Mouse (Mus musculus): ENCODE results near the gene Dusp7. TPM values are rescaled to one million over a fixed set of nuclear protein-coding genes. Genes with fewer than 3 reads are reported as not detected.

Dusp7 gene
- total and polyA plus RNA-seq, 3 experiments: 5.5 to 12.2 TPM; not detected in 1

DNA sequence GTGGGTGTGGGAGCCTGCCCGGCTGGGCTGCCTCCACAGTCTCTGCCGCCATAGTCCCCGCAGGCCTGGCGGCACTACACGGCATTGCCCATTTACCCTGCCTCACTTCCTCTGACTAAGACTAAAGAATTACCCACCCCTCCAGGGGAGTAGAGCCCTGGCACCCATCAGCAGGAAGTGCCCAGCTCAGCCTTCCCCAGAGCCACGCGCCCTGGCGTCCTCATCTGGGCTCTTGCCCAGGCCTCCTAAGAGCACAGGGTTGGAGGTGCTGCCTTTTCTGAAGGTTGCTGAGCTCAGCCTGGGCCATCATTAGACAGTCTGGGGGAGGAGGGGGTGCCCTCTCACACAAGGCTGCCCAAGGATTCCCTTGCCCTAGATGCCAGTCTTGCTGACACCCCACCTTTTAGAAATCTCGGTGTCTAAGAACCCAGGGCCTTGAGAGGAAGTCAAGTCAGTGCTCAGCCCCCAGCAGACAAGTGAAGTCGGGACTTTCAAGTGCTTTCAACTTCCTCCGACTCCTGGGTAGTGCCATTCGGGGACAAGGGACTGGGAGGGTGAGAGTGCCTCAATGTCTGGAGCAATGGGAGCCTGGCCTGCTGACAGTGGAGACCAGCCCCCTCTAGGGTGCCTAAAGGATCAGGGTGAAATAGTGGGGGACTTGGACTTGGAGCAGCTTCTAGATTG, 17.9 kb downstream of the Dusp7 start:
- DNase-seq (ENCODE audit: low read depth, low spot score): no peak
- Histone ChIP-seq H3K4me1 (ENCODE audit: control insufficient read depth in 1 of 2, insufficient read depth in 2 of 2, low read length in 2 of 2) (peaks cover 0 to 4% of the 10 kb centered on the region in 2 experiments; a peak in 1 of 4 replicates), H3K27ac (ENCODE audit: control insufficient read depth, low read depth, low read length) (no peak overlapping the region), H3K36me3 (ENCODE audit: control insufficient read depth in 1 of 2, insufficient read depth in 2 of 2, low read length in 2 of 2) (0 out of 4 replicates have a peak, but pooled peaks cover 0 to 2% of the 10 kb centered on the region in 2 experiments), H3K4me3 (ENCODE audit: control insufficient read depth in 1 of 2, insufficient read depth in 1 of 2, low read depth in 2 of 2, low read length in 2 of 2) (no peak overlapping the region), H3K9me3 (replicated peaks; ENCODE audit: insufficient read depth, low read length) (no peaks in the 10 kb centered on the region), H3K27me3 (ENCODE audit: control insufficient read depth in 1 of 2, insufficient read depth in 2 of 2, low read length in 2 of 2) (peaks cover 1 to 2% of the 10 kb centered on the region in 2 experiments; a peak in 3 of 4 replicates), H3K79me2 (ENCODE audit: control insufficient read depth, insufficient read depth, low read length, poor library complexity) (no peaks in the 10 kb centered on the region), H3K9ac (ENCODE audit: control insufficient read depth, low read depth, low read length, poor library complexity, severe bottlenecking) (no peak overlapping the region)
- TF ChIP-seq E2F4 (IDR thresholded peaks at IDR 0.05; ENCODE audit: borderline replicate concordance, low read depth, low read length) (no peak), KAT2A (conservative IDR thresholded peaks at IDR 0.05; ENCODE audit: low read depth, low read length) (no peak), POLR2AphosphoS5 (IDR thresholded peaks at IDR 0.05; ENCODE audit: borderline replicate concordance, low read depth, low read length) (no peak), MAZ (IDR thresholded peaks at IDR 0.05; ENCODE audit: low read depth, low read length) (no peak), CHD2 (IDR thresholded peaks at IDR 0.05; ENCODE audit: low read length) (no peak), MYC (IDR thresholded peaks at IDR 0.05; ENCODE audit: low read depth, low read length) (no peak), GABPA (IDR thresholded peaks at IDR 0.05; ENCODE audit: low read depth, low read length) (no peak), CTCF (IDR thresholded peaks at IDR 0.05 in 2 of 3, conservative IDR thresholded peaks at IDR 0.05 in 1 of 3; ENCODE audit: control insufficient read depth in 1 of 3, insufficient read depth in 1 of 3, low read depth in 2 of 3, low read length in 3 of 3, poor library complexity in 1 of 3, severe bottlenecking in 1 of 3) (no peak), TCF12 (IDR thresholded peaks at IDR 0.05; ENCODE audit: low read depth, low read length) (no peak), NRF1 (IDR thresholded peaks at IDR 0.05; ENCODE audit: insufficient read depth, low read depth, low read length, poor library complexity, severe bottlenecking) (no peak), BHLHE40 (IDR thresholded peaks at IDR 0.05; ENCODE audit: borderline replicate concordance, low read depth, low read length) (no peak), USF1 (IDR thresholded peaks at IDR 0.05; ENCODE audit: low read depth, low read length) (no peak), ELF1 (IDR thresholded peaks at IDR 0.05; ENCODE audit: low read depth, low read length) (no peak), SIN3A (IDR thresholded peaks at IDR 0.05; ENCODE audit: low read length) (no peak), TBP (IDR thresholded peaks at IDR 0.05; ENCODE audit: low read depth, low read length) (no peak)

DNA sequence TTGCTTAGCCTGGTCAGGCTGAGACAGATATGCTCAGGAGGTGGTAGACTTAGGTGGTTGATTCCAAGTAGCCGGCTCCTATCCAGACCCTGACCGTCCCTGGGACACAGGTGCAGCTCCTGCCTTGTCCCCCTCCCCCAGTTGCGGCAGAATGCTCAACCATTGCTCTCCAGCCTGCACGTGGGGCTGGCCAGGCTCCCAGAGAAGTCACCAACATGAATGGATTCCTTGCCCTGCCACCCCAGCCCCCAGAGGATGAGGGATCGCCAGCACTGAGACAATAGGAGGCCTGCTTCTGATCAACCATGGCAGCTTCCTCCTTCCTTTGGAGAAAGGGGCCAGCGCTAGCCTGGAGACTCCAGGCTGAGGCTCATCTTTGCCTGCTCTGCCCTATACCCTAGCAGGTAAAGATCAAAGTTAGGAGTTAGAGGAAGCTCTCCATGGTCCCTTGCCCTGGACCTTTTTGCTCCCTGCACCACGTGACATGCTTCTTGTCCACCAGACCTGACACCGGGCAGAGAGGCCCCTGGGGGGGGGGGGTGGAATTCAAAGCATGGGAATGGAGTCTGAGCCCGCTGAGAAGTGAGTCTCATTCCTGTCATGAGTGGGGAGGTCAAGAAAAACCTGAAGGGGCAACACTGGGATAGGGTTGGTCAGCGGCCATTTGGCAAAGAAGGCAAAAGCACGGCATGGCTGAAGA, 24.5 kb downstream of the Dusp7 start:
- Histone ChIP-seq H3K4me3 (ENCODE audit: control insufficient read depth in 1 of 2, insufficient read depth in 1 of 2, low read depth in 2 of 2, low read length in 2 of 2) (no peak overlapping the region), H3K4me1 (ENCODE audit: control insufficient read depth in 1 of 2, insufficient read depth in 2 of 2, low read length in 2 of 2) (peaks cover under 1 to 10% of the 10 kb centered on the region in 2 experiments; a peak in 3 of 4 replicates), H3K79me2 (ENCODE audit: control insufficient read depth, insufficient read depth, low read length, poor library complexity) (no peaks in the 10 kb centered on the region), H3K27ac (ENCODE audit: control insufficient read depth, low read depth, low read length) (no peak overlapping the region), H3K9me3 (replicated peaks; ENCODE audit: insufficient read depth, low read length) (no peaks in the 10 kb centered on the region), H3K36me3 (ENCODE audit: control insufficient read depth in 1 of 2, insufficient read depth in 2 of 2, low read length in 2 of 2) (peaks cover 0 to 4% of the 10 kb centered on the region in 2 experiments; a peak in 2 of 4 replicates), H3K27me3 (ENCODE audit: control insufficient read depth in 1 of 2, insufficient read depth in 2 of 2, low read length in 2 of 2) (peaks cover 0 to 2% of the 10 kb centered on the region in 2 experiments; a peak in 3 of 4 replicates), H3K9ac (ENCODE audit: control insufficient read depth, low read depth, low read length, poor library complexity, severe bottlenecking) (no peak overlapping the region)
- no peak for TF ChIP-seq MYB (IDR thresholded peaks at IDR 0.05; ENCODE audit: low read depth, low read length)
- TF ChIP-seq UBTF (IDR thresholded peaks at IDR 0.05; ENCODE audit: borderline replicate concordance, insufficient read depth, low read depth, low read length): no peak
- TF ChIP-seq JUND (IDR thresholded peaks at IDR 0.05; ENCODE audit: low read depth, low read length): no peak
- TF ChIP-seq SIN3A (IDR thresholded peaks at IDR 0.05; ENCODE audit: low read length): no peak
- no peak for TF ChIP-seq E2F4 (IDR thresholded peaks at IDR 0.05; ENCODE audit: borderline replicate concordance, low read depth, low read length)
- TF ChIP-seq ZKSCAN1 (IDR thresholded peaks at IDR 0.05; ENCODE audit: low read depth, low read length): no peak
- TF ChIP-seq TCF12 (IDR thresholded peaks at IDR 0.05; ENCODE audit: low read depth, low read length): no peak
- TF ChIP-seq BHLHE40 (IDR thresholded peaks at IDR 0.05; ENCODE audit: borderline replicate concordance, low read depth, low read length): no peak
- TF ChIP-seq ETS1 (IDR thresholded peaks at IDR 0.05; ENCODE audit: low read depth, low read length): no peak
- no peak for TF ChIP-seq ZC3H11A (IDR thresholded peaks at IDR 0.05; ENCODE audit: low read depth, low read length)
- TF ChIP-seq GABPA (IDR thresholded peaks at IDR 0.05; ENCODE audit: low read depth, low read length): no peak
- no peak for TF ChIP-seq CTCF (IDR thresholded peaks at IDR 0.05 in 2 of 3, conservative IDR thresholded peaks at IDR 0.05 in 1 of 3; ENCODE audit: control insufficient read depth in 1 of 3, insufficient read depth in 1 of 3, low read depth in 2 of 3, low read length in 3 of 3, poor library complexity in 1 of 3, severe bottlenecking in 1 of 3)
- no peak for TF ChIP-seq ELF1 (IDR thresholded peaks at IDR 0.05; ENCODE audit: low read depth, low read length)
- no peak for TF ChIP-seq TBP (IDR thresholded peaks at IDR 0.05; ENCODE audit: low read depth, low read length)
- no peak for TF ChIP-seq MAZ (IDR thresholded peaks at IDR 0.05; ENCODE audit: low read depth, low read length)
- no peak for TF ChIP-seq CHD1 (IDR thresholded peaks at IDR 0.05; ENCODE audit: low read depth, low read length)
- TF ChIP-seq KAT2A (conservative IDR thresholded peaks at IDR 0.05; ENCODE audit: low read depth, low read length): no peak
- no peak for DNase-seq (ENCODE audit: low read depth, low spot score)
